ENCODE assay signal across 8 mouse cellular contexts in genomic region chr12:24681286-24682023, GRCm38 (mm10). TPM values are rescaled to one million over a fixed set of nuclear protein-coding genes. Genes with fewer than 3 reads are reported as not detected.
DNase-seq lines count a peak whose midpoint lies in the region; ATAC-seq and TF ChIP-seq lines count a peak whose summit lies in the region.

Cys1 (minus strand) TSS chr12:24681813.

- H3K27ac ChIP-seq in embryonic facial prominence, embryonic 15.5 days (replicated peaks), result peak within 1 kb of the TSS; percentile 80
- H3K27ac ChIP-seq in heart, postnatal 0 days (ENCODE audit: low read depth), result peak within 1 kb of the TSS; percentile 68
- peak within 1 kb of the TSS; percentile 65 for H3K27ac ChIP-seq in stomach, postnatal 0 days (replicated peaks)

- TF ChIP-seq CTCF in heart, postnatal 0 days (IDR thresholded peaks at IDR 0.05; ENCODE audit: low read depth), result no peak
- no peak for TF ChIP-seq CTCF in stomach, postnatal 0 days (IDR thresholded peaks at IDR 0.05; ENCODE audit: low read depth)

- no peaks in the 10 kb centered on the region for H3K36me3 ChIP-seq in embryonic facial prominence, embryonic 15.5 days
- H3K36me3 ChIP-seq in heart, postnatal 0 days (replicated peaks; ENCODE audit: control insufficient read depth, insufficient read depth, low read length), result no peaks in the 10 kb centered on the region
- H3K36me3 ChIP-seq in stomach, postnatal 0 days (ENCODE audit: control insufficient read depth, insufficient read depth, low read length), result no peaks in the 10 kb centered on the region

- WGBS in embryonic facial prominence, embryonic 15.5 days, result 5% methylated on average over 20 of the region's 20 CpGs
- WGBS in heart, postnatal 0 days, result 5% methylated on average over 20 of the region's 20 CpGs
- 10% methylated on average over 20 of the region's 20 CpGs for WGBS in stomach, postnatal 0 days

- peak; percentile 34 for DNase-seq in adrenal gland, adult 2 months
- DNase-seq in adrenal gland, adult 18-20 months (ENCODE audit: low spot score in 2 of 2), result no peak
- DNase-seq in heart, postnatal 0 days (ENCODE audit: low spot score), result no peak
- peak; percentile 78 to 93 for DNase-seq in kidney, postnatal 25 days
- peak; percentile 57 for DNase-seq in lung, postnatal 36 days
- DNase-seq in stomach, postnatal 0 days (ENCODE audit: low spot score), result no peak
- DNase-seq in right cerebral cortex, postnatal 14 days, result no peak

- H3K9me3 ChIP-seq in embryonic facial prominence, embryonic 15.5 days (replicated peaks), result no peaks in the 10 kb centered on the region
- H3K9me3 ChIP-seq in heart, postnatal 0 days (replicated peaks; ENCODE audit: control insufficient read depth, low read length), result no peaks in the 10 kb centered on the region
- no peaks in the 10 kb centered on the region for H3K9me3 ChIP-seq in stomach, postnatal 0 days (ENCODE audit: control insufficient read depth, low read length)

- TF ChIP-seq EP300 in heart, postnatal 0 days (IDR thresholded peaks at IDR 0.05; ENCODE audit: low read depth), result no peak
- TF ChIP-seq EP300 in stomach, postnatal 0 days (optimal IDR thresholded peaks at IDR 0.05), result no peak

- peaks cover 39% of the 10 kb centered on the region for H3K4me1 ChIP-seq in embryonic facial prominence, embryonic 15.5 days
- H3K4me1 ChIP-seq in heart, postnatal 0 days (ENCODE audit: control insufficient read depth, insufficient read depth), result peaks cover 13% of the 10 kb centered on the region
- no peaks in the 10 kb centered on the region; the same call in 1 of the 2 replicates for H3K4me1 ChIP-seq in stomach, postnatal 0 days (replicated peaks; ENCODE audit: control insufficient read depth, insufficient read depth)

- peak within 1 kb of the TSS; percentile 60 for H3K9ac ChIP-seq in embryonic facial prominence, embryonic 15.5 days
- H3K9ac ChIP-seq in heart, postnatal 0 days (replicated peaks; ENCODE audit: low read depth, low read length), result peak within 1 kb of the TSS; percentile 68
- H3K9ac ChIP-seq in stomach, postnatal 0 days (ENCODE audit: low read length), result peak within 1 kb of the TSS; percentile 68

- ATAC-seq in embryonic facial prominence, embryonic 15.5 days (ENCODE audit: insufficient number of reproducible peaks, low FRiP score, low TSS enrichment, low read depth), result no peak
- ATAC-seq in heart, postnatal 0 days (ENCODE audit: insufficient read depth, low read depth), result peak; percentile 62
- 0 out of 2 replicates have a peak, but pooled peaks have one; percentile 24 for ATAC-seq in stomach, postnatal 0 days (ENCODE audit: low FRiP score, low TSS enrichment)

- H3K27me3 ChIP-seq in embryonic facial prominence, embryonic 15.5 days, result peaks cover 13% of the 10 kb centered on the region
- H3K27me3 ChIP-seq in heart, postnatal 0 days (ENCODE audit: control insufficient read depth, insufficient read depth, low read length), result peaks cover 9% of the 10 kb centered on the region; the same call in 1 of the 2 replicates
- no peaks in the 10 kb centered on the region for H3K27me3 ChIP-seq in stomach, postnatal 0 days (ENCODE audit: control insufficient read depth, insufficient read depth, low read length)

- peak within 1 kb of the TSS; percentile 57 for H3K4me3 ChIP-seq in embryonic facial prominence, embryonic 15.5 days (replicated peaks)
- H3K4me3 ChIP-seq in heart, postnatal 0 days (ENCODE audit: low read depth, low read length), result peak within 1 kb of the TSS; percentile 65
- H3K4me3 ChIP-seq in stomach, postnatal 0 days (ENCODE audit: low read depth, low read length), result peak within 1 kb of the TSS; percentile 54

- peak within 1 kb of the TSS; percentile 87 for H3K4me2 ChIP-seq in embryonic facial prominence, embryonic 15.5 days (replicated peaks)
- H3K4me2 ChIP-seq in heart, postnatal 0 days (ENCODE audit: low read depth, low read length), result peak within 1 kb of the TSS; percentile 94
- H3K4me2 ChIP-seq in stomach, postnatal 0 days (replicated peaks; ENCODE audit: low read depth), result peak within 1 kb of the TSS; percentile 89

RNA-seq across cellular contexts. Expression of gene Cys1, which starts in this region (rescaled TPM):
- total RNA-seq in adrenal gland, adult 2 months (2021), result 1 to 10 TPM; 2.4 to 4.5 TPM
- 5.6 and 6.0 TPM in 2 replicates for polyA plus RNA-seq in adrenal gland, adult 2 months (2012; rRNA removed)
- 1 to 10 TPM; 3.9 to 6.2 TPM for total RNA-seq in adrenal gland, adult 18-20 months (2021)
- 6.2 and 6.5 TPM in 2 replicates for polyA plus RNA-seq in embryonic facial prominence, embryonic 15.5 days (2015; fragmentation: Nextera tagmentation; extraction: Ambion mirVana)
- 2.5 and 3.8 TPM in 2 replicates for total RNA-seq in heart, postnatal 0 days (2014; rRNA removed; ENCODE audit: low replicate concordance)
- 0.85 and 0.89 TPM in 2 replicates for polyA plus RNA-seq in heart, postnatal 0 days (2015; fragmentation: Nextera tagmentation; extraction: Ambion mirVana)
- 1.4 and 1.9 TPM in 2 replicates for polyA plus RNA-seq in stomach, postnatal 0 days (2015; fragmentation: Nextera tagmentation; extraction: Ambion mirVana)

Comparison
In these comparisons a context has a peak if more than half of its experiments do, and no peak if none do; other contexts are left out.
1. DNase-seq: peak in adrenal gland, adult 2 months (single experiment), kidney, postnatal 25 days (2 of 2) and lung, postnatal 36 days (single experiment); none in adrenal gland, adult 18-20 months (0 of 2), heart, postnatal 0 days (single experiment), stomach, postnatal 0 days (single experiment) and right cerebral cortex, postnatal 14 days (single experiment).
2. Peak in every context shown above with its lines, with median percentiles within 50 percentile points of each other: H3K27ac ChIP-seq, H3K4me2 ChIP-seq, H3K4me3 ChIP-seq and H3K9ac ChIP-seq.